Mouse (Mus musculus): ENCODE measurements at regions not wholly inside any gene's neighbourhood (a gene's known extent, or its start where the extent isn't known, plus 50 kb on each side); places are given as distances from the start of the nearest gene placed in this dataset.

GRCm38 (mm10) chr3:151351481-151352090, 86.1 kb upstream of the Adgrl4 start:
- WGBS: 83% methylated on average over 4 of the region's 4 CpGs
- Histone ChIP-seq H3K27ac (ENCODE audit: control insufficient read depth, insufficient read depth, low read length) (no peak overlapping the region), H3K27me3 (ENCODE audit: control insufficient read depth, insufficient read depth, low read length) (no peaks in the 10 kb centered on the region), H3K36me3 (ENCODE audit: control insufficient read depth, insufficient read depth, low read length) (no peaks in the 10 kb centered on the region), H3K4me3 (ENCODE audit: control insufficient read depth, insufficient read depth, low read length) (no peak overlapping the region), H3K4me1 (replicated peaks; ENCODE audit: control insufficient read depth, insufficient read depth, low read length) (no peaks in the 10 kb centered on the region)
- no peak for DNase-seq
- TF ChIP-seq POLR2A (IDR thresholded peaks at IDR 0.05; ENCODE audit: control insufficient read depth, extremely low read depth, insufficient read depth, low read length, poor library complexity): no peak
- TF ChIP-seq CTCF (IDR thresholded peaks at IDR 0.05; ENCODE audit: borderline replicate concordance, control insufficient read depth, extremely low read depth, insufficient read depth, low read length, poor library complexity): no peak

GRCm38 (mm10) chr3:151366302-151366701, 71.4 kb upstream of the Adgrl4 start:
- Histone ChIP-seq H3K36me3 (ENCODE audit: control insufficient read depth, insufficient read depth, low read length) (no peaks in the 10 kb centered on the region), H3K4me1 (replicated peaks; ENCODE audit: control insufficient read depth, insufficient read depth, low read length) (no peaks in the 10 kb centered on the region), H3K27ac (ENCODE audit: control insufficient read depth, insufficient read depth, low read length) (no peak overlapping the region), H3K4me3 (ENCODE audit: control insufficient read depth, insufficient read depth, low read length) (no peak overlapping the region), H3K27me3 (ENCODE audit: control insufficient read depth, insufficient read depth, low read length) (no peaks in the 10 kb centered on the region)
- TF ChIP-seq POLR2A (IDR thresholded peaks at IDR 0.05; ENCODE audit: control insufficient read depth, extremely low read depth, insufficient read depth, low read length, poor library complexity): no peak
- no peak for TF ChIP-seq CTCF (IDR thresholded peaks at IDR 0.05; ENCODE audit: borderline replicate concordance, control insufficient read depth, extremely low read depth, insufficient read depth, low read length, poor library complexity)
- no peak for DNase-seq
- WGBS: 94% methylated on average over 4 of the region's 4 CpGs

GRCm38 (mm10) chr3:151366707-151367306, 70.9 kb upstream of the Adgrl4 start:
- DNase-seq: no peak
- WGBS: 93% methylated on average over 4 of the region's 4 CpGs
- no peaks in the 10 kb centered on the region for H3K27me3 ChIP-seq (ENCODE audit: control insufficient read depth, insufficient read depth, low read length)
- H3K4me1 ChIP-seq (replicated peaks; ENCODE audit: control insufficient read depth, insufficient read depth, low read length): no peaks in the 10 kb centered on the region
- H3K4me3 ChIP-seq (ENCODE audit: control insufficient read depth, insufficient read depth, low read length): no peak overlapping the region
- H3K27ac ChIP-seq (ENCODE audit: control insufficient read depth, insufficient read depth, low read length): no peak overlapping the region
- H3K36me3 ChIP-seq (ENCODE audit: control insufficient read depth, insufficient read depth, low read length): no peaks in the 10 kb centered on the region
- no peak for TF ChIP-seq POLR2A (IDR thresholded peaks at IDR 0.05; ENCODE audit: control insufficient read depth, extremely low read depth, insufficient read depth, low read length, poor library complexity)
- TF ChIP-seq CTCF (IDR thresholded peaks at IDR 0.05; ENCODE audit: borderline replicate concordance, control insufficient read depth, extremely low read depth, insufficient read depth, low read length, poor library complexity): no peak

GRCm38 (mm10) chr3:151383326-151384019, 54.2 kb upstream of the Adgrl4 start:
- Histone ChIP-seq H3K4me1 (replicated peaks; ENCODE audit: control insufficient read depth, insufficient read depth, low read length) (no peaks in the 10 kb centered on the region), H3K27me3 (ENCODE audit: control insufficient read depth, insufficient read depth, low read length) (no peaks in the 10 kb centered on the region), H3K27ac (ENCODE audit: control insufficient read depth, insufficient read depth, low read length) (no peak overlapping the region), H3K4me3 (ENCODE audit: control insufficient read depth, insufficient read depth, low read length) (no peak overlapping the region), H3K36me3 (ENCODE audit: control insufficient read depth, insufficient read depth, low read length) (no peaks in the 10 kb centered on the region)
- no peak for TF ChIP-seq CTCF (IDR thresholded peaks at IDR 0.05; ENCODE audit: borderline replicate concordance, control insufficient read depth, extremely low read depth, insufficient read depth, low read length, poor library complexity)
- no peak for TF ChIP-seq POLR2A (IDR thresholded peaks at IDR 0.05; ENCODE audit: control insufficient read depth, extremely low read depth, insufficient read depth, low read length, poor library complexity)
- DNase-seq: no peak
- 29% methylated on average over 5 of the region's 5 CpGs for WGBS

GRCm38 (mm10) chr3:151384850-151385249, 52.8 kb upstream of the Adgrl4 start:
- no peak overlapping the region for H3K4me3 ChIP-seq (ENCODE audit: control insufficient read depth, insufficient read depth, low read length)
- TF ChIP-seq CTCF (IDR thresholded peaks at IDR 0.05; ENCODE audit: borderline replicate concordance, control insufficient read depth, extremely low read depth, insufficient read depth, low read length, poor library complexity) (no peak), POLR2A (IDR thresholded peaks at IDR 0.05; ENCODE audit: control insufficient read depth, extremely low read depth, insufficient read depth, low read length, poor library complexity) (no peak)
- H3K27me3 ChIP-seq (ENCODE audit: control insufficient read depth, insufficient read depth, low read length): no peaks in the 10 kb centered on the region
- no peaks in the 10 kb centered on the region for H3K4me1 ChIP-seq (replicated peaks; ENCODE audit: control insufficient read depth, insufficient read depth, low read length)
- 63% methylated on average over 5 of the region's 5 CpGs for WGBS
- H3K27ac ChIP-seq (ENCODE audit: control insufficient read depth, insufficient read depth, low read length): no peak overlapping the region
- DNase-seq: no peak
- no peaks in the 10 kb centered on the region for H3K36me3 ChIP-seq (ENCODE audit: control insufficient read depth, insufficient read depth, low read length)

- no peaks in the 10 kb centered on the region for H3K27me3 ChIP-seq (ENCODE audit: control insufficient read depth, insufficient read depth, low read length)
- DNase-seq: no peak
- H3K36me3 ChIP-seq (ENCODE audit: control insufficient read depth, insufficient read depth, low read length): no peaks in the 10 kb centered on the region
- WGBS: 14% methylated on average over 5 of the region's 5 CpGs
- H3K4me3 ChIP-seq (ENCODE audit: control insufficient read depth, insufficient read depth, low read length): no peak overlapping the region
- no peaks in the 10 kb centered on the region for H3K4me1 ChIP-seq (replicated peaks; ENCODE audit: control insufficient read depth, insufficient read depth, low read length)
- H3K27ac ChIP-seq (ENCODE audit: control insufficient read depth, insufficient read depth, low read length): no peak overlapping the region
- TF ChIP-seq POLR2A (IDR thresholded peaks at IDR 0.05; ENCODE audit: control insufficient read depth, extremely low read depth, insufficient read depth, low read length, poor library complexity): no peak
- no peak for TF ChIP-seq CTCF (IDR thresholded peaks at IDR 0.05; ENCODE audit: borderline replicate concordance, control insufficient read depth, extremely low read depth, insufficient read depth, low read length, poor library complexity)
Observed at GRCm38 (mm10) chr3:151386103-151386502, 51.6 kb upstream of the Adgrl4 start.
